Comparison of ENCODE assay signal across 8 mouse cellular contexts in the genomic region with DNA sequence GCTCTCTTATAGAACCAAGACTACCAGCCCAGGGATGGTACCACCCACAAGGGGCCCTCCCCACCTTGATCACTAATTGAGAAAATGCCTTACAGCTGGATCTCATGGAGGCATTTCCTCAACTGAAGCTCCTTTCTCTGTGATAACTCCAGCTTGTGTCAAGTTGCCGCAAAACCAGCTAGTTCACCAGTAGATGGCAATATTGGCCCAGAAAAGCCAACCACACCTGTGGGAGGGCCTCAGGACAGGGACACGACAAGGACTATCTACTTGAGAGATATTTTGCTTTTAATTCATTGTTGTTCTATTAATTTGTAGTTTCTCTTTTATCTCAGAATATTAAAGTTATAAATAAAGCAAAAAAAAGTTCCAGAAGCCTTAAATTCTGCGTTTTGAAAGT.
DNase-seq lines count a peak whose midpoint lies in the region; ATAC-seq lines count a peak whose summit lies in the region.
"Not testable (repeated sequence)": the region's sequence is repeated elsewhere in the genome, so short reads cannot be mapped to it uniquely, and the experiment has no call there.

No protein-coding gene starts in this region.

- H3K4me3 ChIP-seq in intestine, embryonic 14.5 days (ENCODE audit: low read depth, low read length), result not testable (repeated sequence)

- not testable (repeated sequence) for H3K27me3 ChIP-seq in intestine, embryonic 14.5 days (replicated peaks; ENCODE audit: control insufficient read depth, insufficient read depth, low read length)

- 14% methylated on average over 3 of the region's 3 CpGs for WGBS in intestine, embryonic 14.5 days

- peak; percentile 85 for DNase-seq in ZHBTc4 (ENCODE audit: low read depth, low spot score)
- peak; percentile 80 for DNase-seq in cerebellum, postnatal 14 days
- DNase-seq in frontal cortex, postnatal 36 days (ENCODE audit: low spot score in 2 of 2), result peak; percentile 48 to 69
- DNase-seq in intestine, embryonic 14.5 days (ENCODE audit: low spot score), result peak; percentile 64
- peak; percentile 30 to 43 for DNase-seq in layer of hippocampus, postnatal 36 days
- peak; percentile 65 for DNase-seq in lung, postnatal 36 days
- DNase-seq in right cerebral cortex, adult 18-20 months, result peak; percentile 54
- DNase-seq in urinary bladder, postnatal 36 days (ENCODE audit: low spot score in 2 of 2), result peak; percentile 30 to 58

- H3K27ac ChIP-seq in intestine, embryonic 14.5 days (ENCODE audit: low read depth), result not testable (repeated sequence)

- H3K4me1 ChIP-seq in intestine, embryonic 14.5 days (replicated peaks; ENCODE audit: control insufficient read depth, insufficient read depth, low read length), result not testable (repeated sequence)

- H3K4me2 ChIP-seq in intestine, embryonic 14.5 days (ENCODE audit: low read length), result not testable (repeated sequence)

- ATAC-seq in intestine, embryonic 14.5 days (replicated peaks; ENCODE audit: low FRiP score, low TSS enrichment, low read depth), result not testable (repeated sequence)

- not testable (repeated sequence) for H3K9me3 ChIP-seq in intestine, embryonic 14.5 days (ENCODE audit: control insufficient read depth, low read length)

- not testable (repeated sequence) for H3K36me3 ChIP-seq in intestine, embryonic 14.5 days (ENCODE audit: control insufficient read depth, insufficient read depth, low read length)

- H3K9ac ChIP-seq in intestine, embryonic 14.5 days (ENCODE audit: low read length), result not testable (repeated sequence)
